Mouse (Mus musculus): ENCODE measurements around the gene Ptges3. TPM values are rescaled to one million over a fixed set of nuclear protein-coding genes. Genes with fewer than 3 reads are reported as not detected.
A peak's percentile ranks its signal among the peaks of the same experiment; 100 is the strongest.
"Not testable (repeated sequence)": the region's sequence is repeated elsewhere in the genome, so short reads cannot be mapped to it uniquely, and the experiment has no call there.

Gene Ptges3
- polyA plus RNA-seq, 1 experiment from 2014 or later, result 594 TPM

DNA sequence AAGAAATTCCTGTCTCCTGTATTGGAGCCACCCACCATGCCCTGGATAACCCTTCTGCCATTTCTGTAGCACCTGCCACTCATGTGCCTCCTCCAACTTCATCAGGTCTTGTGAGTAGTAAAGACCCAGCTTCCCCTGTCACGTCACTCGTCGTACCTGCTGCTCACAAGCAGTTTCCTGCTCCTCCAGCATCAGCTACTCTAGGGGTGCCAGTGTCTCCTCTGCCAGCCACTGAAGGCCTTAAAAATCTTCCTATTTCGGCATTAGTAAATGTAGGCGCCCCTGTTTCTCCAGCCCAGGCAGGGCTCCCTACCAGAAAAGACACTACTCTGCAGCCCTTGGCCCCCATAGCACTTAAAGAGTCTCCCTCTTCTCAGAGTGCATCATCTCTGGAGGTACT is 18.5 kb upstream of the Ptges3 start:
- 0 out of 2 replicates have a peak overlapping the region, but pooled peaks have one; percentile 2 for H3K4me3 ChIP-seq (replicated peaks)
- no peak overlapping the region for H3K27ac ChIP-seq
- H3K27me3 ChIP-seq, result no peaks in the 10 kb centered on the region
- ATAC-seq (ENCODE audit: insufficient number of reproducible peaks, insufficient read depth, low FRiP score, low TSS enrichment, low read depth), result no peak
- H3K9ac ChIP-seq (replicated peaks), result no peak overlapping the region
- H3K4me1 ChIP-seq (replicated peaks), result peaks cover 34% of the 10 kb centered on the region
- 92% methylated on average over 5 of the region's 5 CpGs for WGBS
- H3K4me2 ChIP-seq, result no peak overlapping the region
- H3K36me3 ChIP-seq, result peaks cover 75% of the 10 kb centered on the region
- no peaks in the 10 kb centered on the region for H3K9me3 ChIP-seq

DNA sequence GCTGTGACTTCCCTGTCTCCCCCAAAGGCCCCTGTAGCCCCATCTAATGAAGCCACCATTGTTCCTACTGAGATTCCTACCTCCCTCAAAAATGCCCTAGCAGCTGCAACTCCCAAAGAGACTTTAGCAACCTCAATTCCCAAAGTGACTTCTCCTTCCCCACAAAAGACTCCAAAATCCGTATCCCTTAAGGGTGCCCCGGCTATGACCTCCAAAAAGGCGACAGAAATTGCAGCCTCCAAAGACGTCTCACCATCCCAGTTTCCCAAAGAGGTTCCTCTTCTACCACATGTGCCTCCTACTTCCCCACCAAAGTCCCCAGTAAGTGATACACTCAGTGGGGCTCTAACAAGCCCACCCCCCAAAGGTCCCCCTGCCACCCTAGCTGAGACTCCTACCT is 17.1 kb upstream of the Ptges3 start:
- no peak for ATAC-seq (ENCODE audit: insufficient number of reproducible peaks, insufficient read depth, low FRiP score, low TSS enrichment, low read depth)
- no peak overlapping the region for H3K4me2 ChIP-seq
- no peaks in the 10 kb centered on the region for H3K27me3 ChIP-seq
- peaks cover 88% of the 10 kb centered on the region for H3K36me3 ChIP-seq
- no peak overlapping the region for H3K9ac ChIP-seq (replicated peaks)
- WGBS, result 79% methylated on average over 4 of the region's 4 CpGs
- H3K4me1 ChIP-seq (replicated peaks), result peaks cover 34% of the 10 kb centered on the region
- no peaks in the 10 kb centered on the region for H3K9me3 ChIP-seq
- H3K27ac ChIP-seq, result no peak overlapping the region
- no peak overlapping the region for H3K4me3 ChIP-seq (replicated peaks)

DNA sequence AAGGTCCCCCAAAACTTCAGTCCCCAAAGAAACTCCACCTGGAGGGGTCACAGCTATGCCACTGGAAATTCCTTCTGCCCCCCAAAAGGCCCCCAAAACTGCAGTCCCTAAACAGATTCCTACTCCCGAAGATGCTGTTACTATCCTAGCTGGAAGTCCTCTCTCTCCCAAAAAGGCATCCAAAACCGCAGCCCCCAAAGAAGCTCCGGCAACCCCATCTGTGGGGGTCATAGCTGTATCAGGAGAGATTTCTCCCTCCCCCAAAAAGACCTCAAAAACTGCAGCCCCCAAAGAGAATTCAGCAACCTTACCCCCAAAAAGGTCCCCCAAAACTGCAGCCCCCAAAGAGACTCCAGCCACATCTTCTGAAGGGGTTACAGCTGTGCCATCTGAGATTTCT is 16.3 kb upstream of the Ptges3 start:
- no peak overlapping the region for H3K4me3 ChIP-seq (replicated peaks)
- no peak overlapping the region; the same call in 1 of the 2 replicates for H3K9ac ChIP-seq (replicated peaks)
- no peak overlapping the region for H3K4me2 ChIP-seq
- no peak overlapping the region for H3K27ac ChIP-seq
- peaks cover 95% of the 10 kb centered on the region for H3K36me3 ChIP-seq
- no peaks in the 10 kb centered on the region for H3K27me3 ChIP-seq
- no peak for ATAC-seq (ENCODE audit: insufficient number of reproducible peaks, insufficient read depth, low FRiP score, low TSS enrichment, low read depth)
- H3K9me3 ChIP-seq, result no peaks in the 10 kb centered on the region
- WGBS, result 96% methylated on average over 3 of the region's 3 CpGs
- H3K4me1 ChIP-seq (replicated peaks), result peaks cover 27% of the 10 kb centered on the region

DNA sequence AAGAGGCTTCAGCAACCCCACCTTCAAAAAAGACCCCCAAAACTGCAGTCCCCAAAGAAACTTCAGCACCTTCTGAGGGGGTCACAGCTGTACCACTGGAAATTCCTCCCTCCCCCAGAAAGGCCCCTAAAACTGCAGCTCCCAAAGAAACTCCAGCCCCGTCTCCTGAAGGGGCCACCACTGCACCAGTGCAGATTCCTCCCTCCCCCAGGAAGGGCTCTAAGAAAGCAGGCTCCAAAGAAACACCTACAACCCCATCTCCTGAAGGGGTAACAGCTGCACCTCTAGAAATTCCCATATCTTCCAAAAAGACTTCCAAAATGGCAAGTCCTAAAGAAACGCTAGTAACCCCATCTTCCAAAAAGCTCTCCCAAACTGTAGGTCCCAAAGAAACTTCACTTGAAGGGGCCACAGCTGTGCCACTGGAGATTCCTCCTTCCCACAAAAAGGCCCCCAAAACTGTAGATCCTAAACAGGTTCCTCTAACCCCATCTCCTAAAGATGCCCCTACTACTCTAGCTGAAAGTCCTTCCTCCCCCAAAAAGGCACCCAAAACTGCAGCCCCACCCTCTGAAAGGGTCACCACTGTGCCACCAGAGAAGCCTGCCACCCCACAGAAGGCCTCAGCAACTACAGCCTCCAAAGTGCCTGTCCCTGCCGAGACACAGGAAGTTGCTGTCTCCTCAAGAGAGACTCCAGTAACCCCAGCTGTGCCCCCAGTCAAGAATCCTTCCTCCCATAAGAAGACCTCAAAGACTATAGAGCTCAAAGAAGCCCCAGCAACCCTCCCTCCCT is 15.5 kb upstream of the Ptges3 start:
- Histone ChIP-seq H3K9me3 (no peaks in the 10 kb centered on the region), H3K4me2 (no peak overlapping the region), H3K9ac (replicated peaks) (no peak overlapping the region), H3K4me3 (replicated peaks) (no peak overlapping the region), H3K4me1 (replicated peaks) (peaks cover 22% of the 10 kb centered on the region), H3K27ac (0 out of 2 replicates have a peak overlapping the region, but pooled peaks have one; percentile 37), H3K27me3 (no peaks in the 10 kb centered on the region), H3K36me3 (peaks cover 99% of the 10 kb centered on the region)
- no peak for ATAC-seq (ENCODE audit: insufficient number of reproducible peaks, insufficient read depth, low FRiP score, low TSS enrichment, low read depth)
- WGBS, result 73% methylated on average over 3 of the region's 3 CpGs

DNA sequence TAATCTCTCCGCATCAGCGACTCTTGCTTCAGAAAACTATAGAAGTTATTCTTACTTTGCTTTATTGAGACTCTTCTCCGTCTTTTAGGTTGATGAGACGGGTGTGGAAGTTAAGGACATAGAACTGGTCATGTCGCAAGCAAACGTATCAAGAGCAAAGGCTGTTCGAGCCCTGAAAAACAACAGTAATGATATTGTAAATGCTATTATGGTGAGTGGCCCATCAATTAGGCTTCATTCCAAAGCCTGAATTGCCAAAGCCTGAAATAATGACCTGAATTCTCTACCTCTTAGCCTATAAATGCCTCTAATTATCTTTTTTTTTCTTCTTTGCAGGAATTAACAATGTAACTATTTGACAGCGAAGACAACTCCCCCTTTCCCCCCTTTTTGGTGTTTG is 10.6 kb upstream of the Ptges3 start:
- Histone ChIP-seq H3K4me1 (replicated peaks) (no peaks in the 10 kb centered on the region), H3K4me3 (replicated peaks) (no peak overlapping the region), H3K27me3 (no peaks in the 10 kb centered on the region), H3K36me3 (peaks cover 86% of the 10 kb centered on the region), H3K9me3 (no peaks in the 10 kb centered on the region), H3K9ac (replicated peaks) (no peak overlapping the region), H3K27ac (no peak overlapping the region), H3K4me2 (no peak overlapping the region)
- no peak for ATAC-seq (ENCODE audit: insufficient number of reproducible peaks, insufficient read depth, low FRiP score, low TSS enrichment, low read depth)
- 95% methylated on average over 8 of the region's 8 CpGs for WGBS

DNA sequence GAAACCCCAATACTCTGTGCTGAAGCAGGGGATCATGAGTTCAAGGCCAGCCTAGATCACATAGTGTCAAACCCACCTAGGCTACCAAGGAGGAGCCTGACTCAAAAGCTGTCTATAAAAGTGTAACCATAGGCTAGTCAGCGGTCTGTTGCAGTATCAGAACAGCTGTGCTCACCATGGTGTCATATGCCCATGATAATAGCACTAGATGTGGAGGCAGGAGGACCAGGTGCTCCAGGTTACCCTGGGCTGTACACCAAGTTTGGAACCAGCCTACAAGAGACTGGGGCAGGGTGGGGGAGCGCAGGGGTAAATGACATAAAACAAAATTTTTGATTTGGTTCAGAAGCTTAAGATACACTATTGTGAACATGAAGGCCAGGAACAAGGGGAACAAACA is 9.0 kb upstream of the Ptges3 start:
- Histone ChIP-seq H3K9ac (replicated peaks) (no peak overlapping the region), H3K4me1 (replicated peaks) (no peaks in the 10 kb centered on the region), H3K27ac (no peak overlapping the region), H3K4me2 (no peak overlapping the region), H3K4me3 (replicated peaks) (no peak overlapping the region), H3K36me3 (peaks cover 70% of the 10 kb centered on the region), H3K27me3 (no peaks in the 10 kb centered on the region), H3K9me3 (no peaks in the 10 kb centered on the region)
- 94% methylated on average over 2 of the region's 2 CpGs for WGBS
- ATAC-seq (ENCODE audit: insufficient number of reproducible peaks, insufficient read depth, low FRiP score, low TSS enrichment, low read depth), result no peak

DNA sequence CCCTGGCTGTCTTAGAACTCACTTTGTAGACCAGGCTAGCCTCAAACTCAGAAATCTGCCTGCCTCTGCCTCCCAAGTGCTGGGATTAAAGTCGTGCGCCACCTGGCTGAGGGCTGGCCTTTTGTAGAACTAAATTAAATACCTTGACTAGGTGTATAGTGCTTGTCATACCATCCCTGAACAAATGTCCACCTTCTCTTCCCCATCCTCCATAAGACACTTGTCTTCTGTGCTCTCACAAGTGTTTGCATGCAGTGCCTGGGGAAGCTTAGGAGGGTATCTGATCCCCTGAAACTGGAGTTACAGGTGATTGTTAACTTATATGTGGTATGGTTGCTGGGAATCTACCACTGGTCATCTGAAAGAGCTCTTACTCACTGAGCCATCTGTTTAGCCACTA is 8.4 kb upstream of the Ptges3 start:
- Histone ChIP-seq H3K27me3 (no peaks in the 10 kb centered on the region), H3K4me2 (no peak overlapping the region), H3K9ac (replicated peaks) (no peak overlapping the region), H3K27ac (no peak overlapping the region), H3K9me3 (no peaks in the 10 kb centered on the region), H3K4me1 (replicated peaks) (no peaks in the 10 kb centered on the region), H3K36me3 (peaks cover 64% of the 10 kb centered on the region), H3K4me3 (replicated peaks) (no peak overlapping the region)
- ATAC-seq (ENCODE audit: insufficient number of reproducible peaks, insufficient read depth, low FRiP score, low TSS enrichment, low read depth), result no peak
- 87% methylated on average over 2 of the region's 2 CpGs for WGBS

DNA sequence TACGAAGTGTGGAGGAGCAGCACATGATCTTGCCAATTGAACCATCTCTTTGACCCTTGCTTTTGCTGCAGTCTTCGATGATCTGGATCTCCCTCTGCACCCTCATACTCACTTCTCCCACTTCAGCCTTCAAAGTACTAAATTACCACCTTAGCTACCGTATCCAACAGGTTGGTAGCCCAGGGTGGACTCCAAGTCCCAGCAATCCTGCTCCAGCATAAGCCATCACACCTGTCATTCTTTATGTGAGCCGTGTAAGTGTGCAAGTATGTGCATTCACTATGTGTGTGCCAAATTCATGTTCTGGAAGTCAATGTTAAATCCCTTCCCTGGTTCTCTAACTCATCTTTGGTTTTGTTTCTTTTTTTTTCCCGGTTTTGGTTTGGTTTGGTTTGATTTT is 7.2 kb upstream of the Ptges3 start:
- H3K27ac ChIP-seq, result no peak overlapping the region

DNA sequence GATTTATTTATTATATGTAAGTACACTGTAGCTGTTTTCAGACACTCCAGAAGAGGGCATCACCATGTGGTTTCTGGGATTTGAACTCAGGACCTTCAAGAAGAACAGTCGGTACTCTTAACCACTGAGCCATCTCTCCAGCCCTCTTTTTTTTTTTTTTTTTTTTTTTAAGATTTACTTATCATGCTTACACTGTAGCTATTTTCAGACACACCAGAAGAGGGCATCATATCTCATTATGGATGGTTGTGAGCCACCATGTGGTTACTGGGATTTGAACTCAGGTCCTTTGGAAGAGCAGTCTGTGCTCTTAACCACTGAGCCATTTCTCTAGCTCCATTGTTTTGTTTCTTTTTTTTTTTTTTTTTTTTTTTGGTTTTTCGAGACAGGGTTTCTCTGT is 6.6 kb upstream of the Ptges3 start:
- WGBS, result 93% methylated on average over 1 of the region's 2 CpGs

More for the DNA sequence above, 7.2 kb upstream of the Ptges3 start:
- Histone ChIP-seq H3K4me2 (no peak overlapping the region), H3K27me3 (no peaks in the 10 kb centered on the region), H3K4me3 (replicated peaks) (no peak overlapping the region), H3K9me3 (no peaks in the 10 kb centered on the region), H3K36me3 (peaks cover 51% of the 10 kb centered on the region), H3K9ac (replicated peaks) (no peak overlapping the region), H3K4me1 (replicated peaks) (no peaks in the 10 kb centered on the region)
- ATAC-seq (ENCODE audit: insufficient number of reproducible peaks, insufficient read depth, low FRiP score, low TSS enrichment, low read depth), result no peak
- 93% methylated on average over 5 of the region's 5 CpGs for WGBS

DNA sequence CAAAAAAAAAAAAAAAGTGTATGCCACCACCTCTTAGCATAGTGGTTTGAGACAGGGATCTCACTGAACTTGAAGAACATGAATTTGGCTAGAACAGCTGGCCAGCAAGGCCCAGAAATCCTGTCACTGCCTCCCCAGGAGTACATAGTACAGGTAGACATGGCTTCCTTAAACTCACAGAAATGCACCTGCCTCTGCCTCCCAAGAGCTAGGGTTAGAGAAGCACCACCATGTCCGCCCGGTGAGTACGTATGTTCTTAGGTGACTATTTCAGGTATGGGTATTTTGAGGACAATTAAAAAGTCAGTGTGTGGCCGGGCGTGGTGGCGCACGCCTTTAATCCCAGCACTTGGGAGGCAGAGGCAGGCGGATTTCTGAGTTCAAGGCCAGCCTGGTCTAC is 5.8 kb upstream of the Ptges3 start:
- Histone ChIP-seq H3K27me3 (no peaks in the 10 kb centered on the region), H3K9ac (replicated peaks) (no peak overlapping the region), H3K36me3 (peaks cover 39% of the 10 kb centered on the region), H3K4me3 (replicated peaks) (no peak overlapping the region), H3K27ac (no peak overlapping the region), H3K9me3 (no peaks in the 10 kb centered on the region), H3K4me2 (no peak overlapping the region), H3K4me1 (replicated peaks) (peaks cover 6% of the 10 kb centered on the region)
- ATAC-seq (ENCODE audit: insufficient number of reproducible peaks, insufficient read depth, low FRiP score, low TSS enrichment, low read depth), result no peak
- WGBS, result 92% methylated on average over 8 of the region's 8 CpGs

More for the DNA sequence above, 6.6 kb upstream of the Ptges3 start:
- H3K4me1 ChIP-seq (replicated peaks); ATAC-seq (ENCODE audit: insufficient number of reproducible peaks, insufficient read depth, low FRiP score, low TSS enrichment, low read depth); H3K27ac ChIP-seq; H3K27me3 ChIP-seq; H3K4me2 ChIP-seq; H3K9me3 ChIP-seq; H3K4me3 ChIP-seq (replicated peaks); H3K9ac ChIP-seq (replicated peaks): not testable (repeated sequence)
- peaks cover 47% of the 10 kb centered on the region for H3K36me3 ChIP-seq

DNA sequence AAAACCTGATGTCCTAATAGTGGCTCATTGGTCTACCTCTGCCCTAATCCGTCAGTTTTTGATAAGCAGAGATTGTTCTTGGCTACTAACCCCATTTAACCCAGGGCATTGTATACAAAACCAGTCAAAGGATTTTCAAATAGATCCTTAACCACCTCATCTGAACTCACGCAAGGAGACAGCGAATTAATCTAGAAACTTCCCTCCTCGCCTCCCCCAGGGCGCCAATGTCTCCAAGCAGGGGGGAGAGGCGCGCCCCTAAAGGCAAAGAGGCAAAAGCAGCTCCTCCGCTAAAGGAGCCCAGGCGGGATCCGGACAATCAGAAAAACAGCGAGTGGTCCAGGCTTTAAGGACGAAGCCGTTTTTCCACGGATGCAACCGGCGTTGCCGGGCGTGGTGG is 570 bp upstream of the Ptges3 start:
- Histone ChIP-seq H3K27ac (peak overlapping the region; percentile 99), H3K4me3 (replicated peaks) (peak overlapping the region; percentile 96), H3K27me3 (no peaks in the 10 kb centered on the region), H3K9me3 (no peaks in the 10 kb centered on the region), H3K36me3 (peaks cover 15% of the 10 kb centered on the region; the same call in 1 of the 2 replicates), H3K9ac (replicated peaks) (peak overlapping the region; percentile 95), H3K4me2 (peak overlapping the region; percentile 83), H3K4me1 (replicated peaks) (peaks cover 16% of the 10 kb centered on the region)
- WGBS, result 1% methylated on average over 18 of the region's 18 CpGs
- peak; percentile 4; the same call in 1 of the 2 replicates for ATAC-seq (ENCODE audit: insufficient number of reproducible peaks, insufficient read depth, low FRiP score, low TSS enrichment, low read depth)
